Mouse (Mus musculus) large intestine, adult 2 months (tissue): ENCODE measurements around the gene Det1. TPM values are rescaled to one million over a fixed set of nuclear protein-coding genes. Genes with fewer than 3 reads are reported as not detected.
A peak's percentile ranks its signal among the peaks of the same experiment; 100 is the strongest.

Source experiments
- DNase-seq: peaks from one replicate; pipeline ENCODE4 v3.0.0-alpha.2; 2012; ENCODE audit warnings: low read depth, low spot score
- WGBS: fragments of 180-500 bp; shearing (Covaris S2); methylation state at CpG from one replicate; pipeline ENCODE4 v1.1.7; 2018; 5-methylcytosine and 5-hydroxymethylcytosine counted together
- polyA plus RNA-seq: library from polyadenylated mRNA; depleted of rRNA; stranded (reverse); fragments of >200 nt; gene quantifications from 2 replicates; pipeline ENCODE4 v1.2.3, GENCODE M21; 2012; rRNA removed

Gene Det1
- 11.9 and 12.9 TPM in 2 replicates for polyA plus RNA-seq

DNA sequence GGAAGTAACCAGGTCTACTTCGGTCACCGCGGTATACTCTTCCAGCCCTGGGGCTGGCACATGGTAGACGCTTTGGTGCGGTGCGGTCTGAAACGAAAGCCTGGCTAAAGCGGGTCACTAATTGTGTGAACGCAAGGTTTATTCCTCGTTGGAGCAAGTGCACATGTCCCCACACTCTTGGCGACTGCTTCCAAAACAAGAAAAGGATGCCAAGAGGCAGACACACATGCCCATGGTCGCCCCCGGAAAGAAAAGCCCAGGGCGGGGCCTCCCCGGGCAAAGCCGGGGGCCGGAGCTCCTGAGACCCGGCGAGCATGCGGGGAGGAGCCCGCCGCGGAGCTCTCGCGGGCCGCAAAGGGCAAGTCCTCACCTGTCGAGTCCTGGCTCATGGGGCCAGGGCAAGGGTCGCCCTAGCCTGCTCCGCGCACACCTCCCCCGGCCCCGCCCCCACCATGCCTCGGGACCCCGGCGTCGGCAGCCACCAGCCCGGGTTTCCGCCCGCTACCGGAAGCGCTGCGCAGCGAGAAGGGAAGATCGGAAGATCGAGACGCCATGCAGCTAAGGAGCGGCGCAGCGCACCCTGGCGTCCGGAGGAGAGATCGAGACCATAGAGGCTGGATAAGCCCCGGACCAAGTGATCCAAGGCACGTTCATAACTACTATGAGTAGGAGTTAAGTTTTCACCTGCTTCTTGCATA lies at the start of gene Det1:
Gene Det1, minus strand, starts transcription at position 527 of the 698 bp plus-strand sequence.
- under 1% methylated on average over 54 of the region's 54 CpGs for WGBS
- peak; percentile 76 for DNase-seq

DNA sequence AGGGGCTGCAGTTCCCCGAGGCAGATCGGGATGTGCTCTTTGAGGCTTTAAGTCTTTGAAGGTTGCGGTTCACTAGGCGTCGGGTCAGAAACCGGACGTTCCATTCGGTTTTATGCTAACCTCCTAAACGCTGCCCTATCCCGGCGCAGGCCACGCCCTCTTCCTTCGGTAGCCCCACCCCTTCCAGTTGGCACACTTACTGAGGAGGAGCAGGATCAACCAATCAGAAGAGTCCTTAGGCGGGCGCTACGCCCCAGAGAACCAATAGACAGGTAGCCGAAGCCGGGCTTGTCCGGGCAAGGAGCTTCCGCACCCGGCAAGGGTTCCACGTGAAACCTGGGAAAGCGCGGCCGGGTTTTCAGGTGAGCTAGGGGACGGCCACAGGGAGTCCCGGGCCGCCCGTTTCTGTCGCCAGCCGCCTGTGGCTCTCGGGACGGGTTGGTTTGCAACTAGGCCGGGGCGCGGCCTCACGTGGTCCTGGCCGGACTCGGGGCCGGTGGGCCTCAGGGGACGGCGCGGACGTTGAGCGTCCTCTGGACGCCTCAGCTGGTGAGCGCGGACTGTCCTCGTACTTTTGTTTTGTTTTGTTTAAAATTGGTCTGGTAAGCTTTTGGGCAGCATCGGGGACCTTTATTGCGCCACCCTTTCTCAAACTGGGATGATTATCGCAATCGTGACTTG lies 48.7 kb upstream of the Det1 start, which contains the start of gene Aen:
Gene Aen, plus strand, starts transcription at position 202 of the 681 bp plus-strand sequence.
- 4% methylated on average over 53 of the region's 53 CpGs for WGBS
- DNase-seq = peak; percentile 96

DNA sequence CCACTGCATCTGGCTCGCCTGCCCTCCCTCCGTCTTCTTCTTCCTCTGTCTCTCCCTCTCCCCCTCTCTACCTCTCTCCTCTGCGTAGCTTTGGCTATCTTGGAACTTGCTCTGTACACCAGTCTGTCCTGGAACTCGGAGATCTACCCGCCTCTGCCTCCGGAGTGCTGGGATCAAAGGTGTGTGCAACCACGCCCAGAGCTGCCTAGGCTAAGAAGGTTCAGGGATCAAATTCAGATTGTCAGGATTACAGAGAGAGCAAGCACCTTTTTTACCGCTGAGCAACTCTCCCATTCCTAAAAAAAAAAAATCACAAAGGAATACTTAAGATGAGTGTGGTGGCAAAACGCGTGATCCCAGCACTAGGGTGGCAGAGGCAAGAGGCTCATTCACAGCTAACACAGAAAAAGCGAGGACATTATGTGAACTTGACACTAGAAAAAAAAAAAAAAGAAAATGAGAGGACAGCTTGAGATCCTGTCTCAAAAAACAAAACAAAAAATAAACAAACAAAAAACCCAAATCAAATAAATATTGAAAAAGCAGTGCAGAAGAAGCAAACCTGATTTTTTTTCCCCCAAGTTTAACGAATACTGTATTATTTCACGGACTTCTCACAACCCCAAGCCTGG lies 48.1 kb upstream of the Det1 start:
- no peak for DNase-seq
- 42% methylated on average over 13 of the region's 13 CpGs for WGBS

DNA sequence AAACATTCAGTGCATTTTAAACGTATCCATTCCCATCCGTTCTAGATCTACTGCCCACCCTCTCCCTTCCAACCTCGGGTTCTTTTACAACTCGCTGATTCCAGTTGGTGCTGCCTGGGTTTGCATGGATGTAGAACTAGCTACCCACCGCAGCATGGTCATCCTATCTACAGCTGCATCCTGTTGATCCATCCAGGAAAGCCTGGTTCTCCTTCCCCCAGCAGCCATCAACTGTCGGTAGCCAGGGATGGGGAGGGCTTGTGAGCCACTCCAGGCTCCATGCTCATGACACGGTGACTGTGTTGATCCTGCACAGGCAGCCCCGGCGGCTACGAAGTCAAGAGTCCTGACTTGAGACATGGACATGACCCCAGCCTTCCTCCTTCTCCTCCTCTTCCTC lies 46.9 kb upstream of the Det1 start:
- 85% methylated on average over 10 of the region's 10 CpGs for WGBS

DNA sequence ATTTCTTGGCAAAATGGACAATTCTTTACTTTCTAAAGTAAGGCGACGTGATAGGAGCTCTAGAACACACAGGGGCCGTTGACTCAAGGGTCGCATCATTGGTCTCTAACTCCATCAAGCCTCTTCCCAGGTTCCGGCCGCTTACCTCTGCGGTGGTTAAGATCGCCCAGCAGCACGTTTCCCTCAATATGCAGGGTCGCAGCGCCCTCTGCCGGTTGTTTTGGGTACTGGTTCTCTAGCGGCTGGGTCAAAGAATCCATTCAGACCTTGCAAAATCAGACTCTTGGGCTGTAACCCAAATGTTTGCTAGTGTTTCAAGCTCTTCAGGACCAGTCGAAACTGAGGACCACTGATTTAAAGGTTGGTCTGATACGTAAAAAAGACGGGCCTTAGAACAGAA lies 43.6 kb upstream of the Det1 start:
- DNase-seq = peak; percentile 66
- 3% methylated on average over 16 of the region's 16 CpGs for WGBS

More for the DNA sequence above, 46.9 kb upstream of the Det1 start:
- DNase-seq = no peak

DNA sequence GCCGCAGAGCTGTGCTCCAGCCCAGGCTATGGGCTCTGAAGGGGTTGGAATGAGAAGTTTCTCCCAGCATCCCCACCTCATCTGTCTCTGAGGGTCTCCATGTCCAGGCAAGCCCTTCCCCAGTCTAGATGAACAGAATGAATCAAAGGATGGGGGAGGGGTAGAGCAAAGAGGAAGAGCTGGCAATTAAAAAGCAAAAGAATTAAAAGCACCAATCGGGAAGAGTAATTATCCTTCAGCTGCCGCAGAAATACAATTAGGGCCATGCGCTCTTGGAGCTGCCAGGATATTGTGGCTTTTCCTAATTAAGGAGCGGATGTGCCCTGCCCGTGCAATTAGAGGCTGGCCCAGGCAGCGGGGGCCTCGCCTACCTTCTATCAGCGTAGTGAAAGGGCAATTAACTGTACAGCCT lies 40.4 kb upstream of the Det1 start:
- 28% methylated on average over 9 of the region's 9 CpGs for WGBS
- no peak for DNase-seq

DNA sequence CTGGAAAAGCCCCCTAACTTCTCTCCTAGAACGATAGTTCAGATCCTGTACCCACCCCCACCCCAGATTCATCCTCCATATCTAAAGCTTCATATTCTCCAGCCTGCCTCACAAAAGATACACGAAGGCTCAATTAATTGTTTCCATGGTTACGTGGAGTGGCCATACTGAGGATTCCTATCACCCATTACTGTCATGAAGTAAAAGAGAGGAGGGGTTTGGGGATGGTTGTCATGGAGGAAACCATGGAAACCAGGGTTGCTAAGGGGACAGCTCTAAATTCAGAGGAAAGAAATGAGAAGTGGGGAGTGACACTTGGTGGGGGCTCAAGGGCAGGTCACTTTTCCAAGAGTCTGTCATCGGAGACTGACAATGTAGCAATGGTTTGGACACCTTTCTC lies 39.4 kb upstream of the Det1 start:
- 86% methylated on average over 4 of the region's 4 CpGs for WGBS
- no peak for DNase-seq

DNA sequence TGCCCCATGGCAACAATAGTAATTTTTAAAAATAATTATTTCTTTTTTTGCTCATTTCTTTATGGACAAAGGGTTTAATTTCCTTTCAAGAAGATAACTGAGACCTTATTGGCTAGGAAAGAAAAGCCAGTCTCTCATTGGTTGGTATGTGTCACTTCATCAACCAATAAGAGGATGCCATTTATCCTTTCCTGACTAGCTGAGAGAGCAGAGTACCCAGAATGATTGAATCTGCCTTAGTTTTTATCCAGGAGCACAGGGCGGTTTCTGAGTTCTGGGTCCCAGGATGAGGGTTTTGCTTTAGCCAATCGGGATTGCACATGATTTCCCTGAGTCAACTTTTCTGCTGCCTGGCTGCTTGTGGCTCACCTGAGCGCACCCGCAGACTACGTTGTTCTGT lies 38.3 kb upstream of the Det1 start:
- 76% methylated on average over 5 of the region's 5 CpGs for WGBS
- no peak for DNase-seq

DNA sequence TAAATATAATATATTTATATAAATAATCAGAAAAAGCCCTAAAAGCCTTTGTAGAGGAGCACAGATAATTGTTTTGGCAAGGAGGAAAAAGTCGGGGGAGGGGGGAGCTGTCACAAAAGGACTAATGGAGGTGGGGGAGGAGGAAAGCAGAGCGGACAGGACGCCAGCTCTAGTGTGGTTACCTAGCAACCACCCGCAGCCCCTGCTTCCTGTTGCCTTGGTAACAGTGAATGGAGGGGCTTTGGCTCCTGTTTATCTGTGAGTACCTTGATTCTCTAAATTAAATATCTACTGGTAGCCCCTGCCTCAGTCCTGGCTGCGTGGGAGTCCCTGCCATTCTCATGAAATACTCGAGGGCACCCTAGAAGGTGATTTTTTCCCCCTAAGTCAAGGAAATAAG lies 37.1 kb upstream of the Det1 start:
- DNase-seq = no peak
- 18% methylated on average over 6 of the region's 6 CpGs for WGBS

DNA sequence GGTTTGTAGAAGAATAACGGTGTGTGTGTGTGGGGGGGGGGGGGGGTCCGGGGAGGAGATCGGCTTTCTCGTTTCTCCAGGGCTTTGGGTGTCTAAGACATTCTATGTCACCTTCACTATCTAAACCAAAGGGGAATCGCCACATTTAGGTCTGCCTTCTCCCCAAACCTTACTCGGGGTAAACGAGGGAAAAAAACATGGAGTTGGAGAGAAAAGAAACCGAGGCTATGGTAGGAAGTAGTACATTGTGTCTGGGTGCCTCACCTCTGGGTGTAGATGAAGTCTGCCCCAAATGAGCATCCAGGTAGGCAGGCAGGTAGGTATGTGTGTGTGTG lies 36.6 kb upstream of the Det1 start:
- no peak for DNase-seq
- 16% methylated on average over 8 of the region's 8 CpGs for WGBS

DNA sequence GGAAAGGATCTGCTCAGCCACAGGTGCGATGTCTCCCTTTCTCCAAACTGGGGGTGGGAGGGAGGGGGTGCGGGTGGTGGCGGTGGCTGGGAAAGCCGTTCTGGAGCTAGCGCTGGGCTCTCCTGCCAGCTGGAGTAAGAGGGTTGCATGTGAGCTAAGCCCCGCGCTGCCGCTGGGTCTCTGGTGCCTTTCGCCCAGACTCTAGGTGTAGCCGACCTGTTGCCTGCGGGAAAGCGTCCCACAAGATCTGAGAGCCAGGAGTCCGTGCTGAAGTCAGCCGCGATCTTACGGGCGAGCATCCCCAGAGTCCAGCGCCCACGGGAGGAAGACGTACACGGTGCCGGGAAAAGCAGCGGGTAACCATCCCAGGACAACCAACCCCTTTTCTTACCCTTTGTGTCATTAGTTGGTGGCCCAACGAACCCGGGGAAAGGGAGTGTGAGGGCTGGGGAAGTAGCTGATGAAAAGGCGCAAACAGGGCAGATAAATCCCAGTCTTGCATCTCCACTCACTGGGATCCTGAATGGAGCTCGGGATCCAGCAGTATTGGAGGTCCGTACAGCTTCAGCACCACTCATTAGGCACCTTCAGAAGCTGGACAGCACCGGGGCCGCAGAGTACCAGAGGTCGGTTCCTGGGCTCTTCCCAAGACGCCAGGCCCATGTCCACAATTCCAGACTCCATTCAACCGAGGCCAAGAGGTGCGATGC lies 36.1 kb upstream of the Det1 start:
- 4% methylated on average over 34 of the region's 34 CpGs for WGBS
- no peak for DNase-seq

DNA sequence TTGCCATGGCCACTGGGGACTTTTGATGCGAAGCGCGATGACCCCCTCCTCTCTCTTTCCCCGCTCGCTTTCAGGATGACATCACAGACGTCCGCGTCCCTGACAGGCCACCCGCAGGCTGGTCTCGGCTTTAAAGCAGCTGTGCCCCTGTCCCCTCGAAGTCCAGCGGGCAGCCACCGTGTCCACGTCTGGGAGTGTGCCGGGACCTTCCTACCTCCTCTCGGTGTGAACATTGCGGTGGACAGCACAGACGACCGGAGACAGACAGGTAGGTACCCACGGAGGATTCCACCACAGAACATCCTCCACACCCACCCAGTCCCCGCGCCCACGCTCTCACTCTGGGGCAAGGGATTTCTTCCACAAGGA lies 35.4 kb upstream of the Det1 start:
- DNase-seq = no peak
- 3% methylated on average over 23 of the region's 23 CpGs for WGBS

DNA sequence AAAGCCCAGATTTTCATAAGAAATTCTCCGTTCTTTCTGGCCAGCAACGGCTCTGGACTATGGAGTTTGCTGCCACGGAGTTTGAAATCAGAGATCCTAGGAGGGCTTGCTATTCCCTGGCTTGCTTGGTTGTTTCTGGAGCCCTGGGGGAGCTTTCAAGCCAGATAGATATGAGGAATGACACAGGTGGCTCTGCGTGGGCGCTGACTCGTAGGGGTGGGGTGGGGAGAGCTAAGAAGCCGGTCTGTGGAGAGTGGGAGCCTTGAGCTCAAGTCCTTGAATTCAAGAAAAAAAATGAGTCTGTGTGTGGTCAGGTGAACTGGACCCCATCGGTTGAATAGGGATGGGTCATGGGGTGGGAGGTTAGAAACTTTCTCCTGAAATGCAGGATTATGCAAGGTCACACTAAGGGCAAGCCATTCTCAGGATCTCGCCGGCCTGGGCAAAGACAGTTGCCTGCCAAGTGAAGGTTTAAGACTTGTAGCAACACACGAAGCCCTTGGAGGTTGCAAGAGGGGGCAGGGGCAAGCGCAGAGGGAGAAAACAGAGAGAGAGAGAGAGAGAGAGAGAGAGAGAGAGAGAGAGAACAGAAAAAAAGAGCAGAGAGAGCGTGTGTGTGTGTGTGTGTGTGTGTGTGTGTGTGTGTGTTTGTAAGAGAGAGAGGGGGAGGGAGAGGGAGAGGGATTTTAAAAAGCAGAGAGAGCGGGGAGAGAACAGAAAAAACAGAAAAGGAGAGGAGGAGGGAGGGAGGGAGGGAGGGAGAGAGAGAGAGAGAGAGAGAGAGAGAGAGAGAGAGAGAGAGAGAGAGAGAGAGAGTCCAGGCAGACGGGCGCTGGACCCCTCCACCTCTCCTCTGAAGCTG lies 34.8 kb upstream of the Det1 start:
- WGBS = 16% methylated on average over 13 of the region's 16 CpGs
- DNase-seq = no peak

DNA sequence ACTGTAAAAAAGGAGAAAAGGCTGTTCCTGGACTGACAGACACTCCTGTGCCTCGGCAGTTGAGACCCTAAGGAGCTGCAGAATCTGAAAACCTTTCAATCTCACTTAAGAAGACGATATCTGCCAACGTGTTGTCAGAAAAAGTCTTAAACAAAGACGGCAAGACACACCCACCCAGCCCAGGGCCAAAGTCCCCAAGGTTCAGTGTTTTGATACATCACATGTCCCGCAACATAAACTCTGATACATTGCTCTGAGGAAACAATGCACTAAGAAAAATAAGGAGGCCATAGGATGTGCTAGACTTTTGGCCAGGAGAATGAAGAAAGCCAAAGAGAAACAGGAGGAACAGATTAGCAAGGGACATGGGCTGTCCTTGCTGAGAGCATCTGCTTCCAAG lies 25.8 kb upstream of the Det1 start:
- 30% methylated on average over 5 of the region's 5 CpGs for WGBS
- DNase-seq = peak; percentile 71

DNA sequence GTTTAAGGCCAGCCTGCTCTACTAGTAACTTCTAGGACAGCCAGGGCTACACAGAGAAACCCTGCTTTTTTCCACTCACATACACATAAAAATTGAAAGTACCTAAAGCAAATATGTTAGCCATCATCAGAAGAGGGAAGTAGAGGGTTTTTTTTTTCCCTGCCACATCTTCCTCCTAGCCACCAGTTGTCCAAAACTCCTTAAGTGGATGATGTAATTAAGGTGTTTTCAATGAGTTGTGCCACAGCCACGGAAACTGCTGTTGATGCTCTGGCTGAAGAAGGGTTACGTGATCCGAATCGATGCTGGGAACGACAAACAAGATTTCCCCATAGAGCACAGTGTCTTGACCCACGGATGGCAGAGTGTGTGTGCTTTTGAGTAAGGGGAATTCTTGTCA lies 25.3 kb upstream of the Det1 start:
- no peak for DNase-seq
- 61% methylated on average over 6 of the region's 6 CpGs for WGBS

DNA sequence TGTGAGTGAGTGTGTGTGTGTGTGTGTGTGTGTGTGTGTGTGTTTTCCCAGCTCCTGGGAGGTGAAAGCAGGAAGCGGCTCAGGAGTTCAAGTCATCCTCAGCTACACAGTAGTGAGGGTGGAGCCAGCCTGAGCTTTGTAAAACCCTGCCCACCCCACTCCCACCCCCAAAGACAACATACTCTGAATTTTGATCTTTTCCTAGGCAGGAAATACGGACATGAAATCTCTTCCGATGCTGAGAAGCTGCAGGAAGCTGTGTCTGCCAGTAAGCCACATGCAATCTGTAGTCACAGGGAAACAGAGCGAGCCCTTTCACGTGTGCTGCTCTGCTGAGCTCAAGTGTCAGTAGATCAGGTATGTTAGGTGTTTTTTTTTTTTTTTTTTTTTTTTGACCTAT lies 21.7 kb upstream of the Det1 start:
- DNase-seq = no peak
- 45% methylated on average over 5 of the region's 5 CpGs for WGBS

DNA sequence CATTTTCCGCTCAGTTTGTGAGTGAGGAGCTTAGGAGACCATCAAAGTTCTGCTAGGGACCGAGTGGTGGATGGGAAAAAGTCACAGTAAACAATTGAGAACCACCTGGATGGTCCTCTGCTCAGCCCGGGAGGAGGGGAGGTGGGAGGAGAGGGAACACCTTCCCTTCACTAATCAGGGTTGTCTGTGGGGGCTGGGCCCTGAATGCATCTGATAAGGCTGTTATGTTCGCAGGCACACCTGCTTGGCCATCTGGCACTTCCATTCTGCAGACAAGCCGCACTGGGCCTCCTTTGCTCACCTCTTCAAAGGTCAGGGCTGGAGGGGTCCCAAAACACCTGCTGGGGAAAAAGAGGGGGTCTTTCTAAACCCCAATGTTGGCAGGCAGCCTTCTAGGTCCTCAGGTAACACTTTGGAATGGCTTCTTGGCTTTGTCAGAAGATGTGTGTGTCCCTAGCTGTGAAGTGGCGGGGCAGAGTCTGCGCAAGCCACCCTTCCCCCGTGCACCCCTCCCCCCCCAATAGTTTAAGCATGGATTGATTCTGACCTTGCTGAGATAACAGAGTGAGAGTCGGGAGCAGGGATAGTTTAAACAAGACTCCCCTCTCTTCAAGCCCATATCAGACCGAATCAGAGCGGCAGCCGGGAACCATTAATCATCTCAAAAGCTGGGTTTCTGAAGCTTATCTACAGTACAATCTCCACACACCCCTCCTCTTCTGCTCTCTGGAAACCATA lies 18.3 kb upstream of the Det1 start:
- WGBS = 54% methylated on average over 12 of the region's 12 CpGs
- no peak for DNase-seq

DNA sequence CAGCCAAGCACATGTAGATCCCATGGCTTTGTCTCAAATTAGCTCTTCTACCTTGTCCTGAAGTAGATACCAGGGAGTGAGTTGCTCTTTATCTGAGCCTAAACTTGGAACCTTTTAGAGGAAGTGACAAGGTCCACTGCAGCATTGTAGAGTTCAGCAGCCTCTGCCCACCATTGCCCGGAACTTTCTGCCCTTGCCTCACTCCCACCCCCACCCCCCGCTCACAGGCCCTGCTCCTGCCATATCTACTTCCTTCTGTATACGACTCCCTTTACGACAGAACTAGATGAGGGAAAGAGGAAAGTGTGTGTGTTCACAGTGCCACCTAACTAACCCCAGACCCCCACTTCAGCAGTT lies 17.4 kb upstream of the Det1 start:
- WGBS = 14% methylated on average over 4 of the region's 4 CpGs
- DNase-seq = no peak
